Mouse (Mus musculus) frontal cortex, adult 2 months (tissue): Measurements from ENCODE around the gene Tnip1. TPM values are rescaled to one million over a fixed set of nuclear protein-coding genes. Genes with fewer than 3 reads are reported as not detected.
"Not testable (repeated sequence)": the region's sequence is repeated elsewhere in the genome, so short reads cannot be mapped to it uniquely, and the experiment has no call there.

ENCODE experiments used
- DNase-seq, 2 experiments: peaks; one replicate each; pipeline ENCODE4 v3.0.0; 2022; ENCODE audit warnings: low spot score in 1 of 2; ENCODE audit errors: extremely low spot score in 1 of 2
- polyA plus RNA-seq: library from polyadenylated mRNA; depleted of rRNA; stranded (reverse); fragments of >200 nt; gene quantifications from 2 replicates; pipeline ENCODE4 v1.2.3, GENCODE M21; 2012

Gene Tnip1
- polyA plus RNA-seq, 1 experiment = 21.9 TPM

DNA sequence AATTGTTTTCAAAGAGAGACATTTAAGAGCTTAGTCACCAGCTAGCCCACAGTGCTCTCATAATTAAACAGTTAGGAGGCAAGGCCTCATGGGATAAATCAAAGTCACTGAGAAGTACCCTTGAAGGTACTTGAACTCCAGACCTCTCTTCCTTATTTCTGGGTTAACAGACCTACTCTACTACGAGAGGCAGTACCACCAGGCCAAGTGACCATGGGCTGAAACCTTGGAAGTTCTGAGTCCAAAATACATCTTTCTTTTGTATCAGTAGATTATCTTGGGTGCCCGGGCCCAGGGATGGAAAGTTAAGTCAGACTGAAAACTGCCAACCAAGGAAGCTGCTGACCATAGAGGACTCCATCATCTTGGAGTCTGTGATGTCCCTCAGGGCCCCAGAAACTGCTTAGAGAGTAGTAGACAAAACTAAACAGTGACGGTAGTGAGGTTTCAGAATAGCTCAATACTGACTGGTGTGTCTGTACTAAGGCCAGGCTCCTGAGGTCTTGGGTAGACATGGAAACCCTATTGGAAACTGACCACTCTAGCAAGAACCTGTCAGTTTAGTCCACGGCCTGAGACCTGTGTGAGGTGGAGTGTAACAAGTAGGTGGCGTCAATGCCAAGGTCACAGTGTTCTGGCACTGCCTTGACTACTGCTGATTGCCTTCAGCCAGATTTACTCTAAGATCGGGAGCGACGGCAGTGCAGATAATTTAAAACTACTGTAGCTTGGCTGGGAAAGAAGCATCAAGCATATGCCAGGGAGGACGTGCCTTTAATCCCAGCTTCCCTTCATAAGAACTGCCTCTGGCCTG, 50.0 kb downstream of the Tnip1 start:
- no peak for DNase-seq

GRCm38 (mm10) chr11:54911671-54912502, 50.8 kb downstream of the Tnip1 start:
- no peak for DNase-seq

DNA sequence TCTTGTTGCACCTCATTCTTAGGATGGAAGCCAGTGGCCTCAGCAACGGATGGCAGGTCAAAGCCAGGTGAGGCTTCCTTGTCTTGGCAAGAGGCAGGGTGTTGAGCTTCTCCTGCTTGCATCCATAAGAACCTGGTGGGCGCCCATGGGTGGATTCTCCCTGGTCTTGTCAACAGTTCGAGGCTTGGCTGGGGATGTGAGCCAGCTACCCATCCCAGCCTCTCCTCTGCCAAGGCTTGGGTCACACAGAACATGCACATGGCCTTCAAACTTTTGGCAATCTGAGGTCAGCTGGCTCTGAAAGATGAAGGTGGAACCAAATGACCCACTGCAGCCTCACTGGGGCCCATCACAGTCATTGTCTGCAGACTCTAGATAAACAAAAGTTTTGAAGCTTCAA, 51.5 kb downstream of the Tnip1 start:
- no peak for DNase-seq

DNA sequence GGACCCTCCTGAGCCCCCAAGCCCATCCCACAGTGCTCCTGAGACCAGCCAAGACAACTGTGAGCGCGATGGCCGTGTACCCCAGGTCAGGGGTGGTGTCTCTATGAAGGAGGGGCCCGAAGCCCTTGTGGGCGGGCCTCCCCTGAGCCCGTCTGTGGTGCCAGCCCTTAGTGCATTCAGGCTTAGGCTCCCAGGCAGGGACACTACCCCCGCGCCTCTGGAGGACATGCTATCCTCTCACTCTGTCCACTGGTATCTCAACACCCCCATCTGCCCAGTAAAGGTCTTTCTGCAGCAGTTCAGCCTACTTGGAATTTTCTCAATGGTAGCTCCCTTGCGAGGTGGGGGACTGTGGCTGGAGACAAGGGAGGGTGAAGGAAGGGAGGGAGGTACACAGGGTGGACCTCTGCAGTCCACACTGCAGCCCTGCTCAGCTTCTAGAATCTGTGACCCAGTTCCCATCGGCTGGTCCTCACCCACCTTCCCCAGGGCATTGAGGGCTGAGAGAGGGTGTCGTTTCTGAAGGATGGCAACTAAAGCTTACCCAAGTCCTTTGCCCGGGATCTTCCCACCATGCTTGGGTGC, 52.5 kb downstream of the Tnip1 start:
- DNase-seq = no peak

DNA sequence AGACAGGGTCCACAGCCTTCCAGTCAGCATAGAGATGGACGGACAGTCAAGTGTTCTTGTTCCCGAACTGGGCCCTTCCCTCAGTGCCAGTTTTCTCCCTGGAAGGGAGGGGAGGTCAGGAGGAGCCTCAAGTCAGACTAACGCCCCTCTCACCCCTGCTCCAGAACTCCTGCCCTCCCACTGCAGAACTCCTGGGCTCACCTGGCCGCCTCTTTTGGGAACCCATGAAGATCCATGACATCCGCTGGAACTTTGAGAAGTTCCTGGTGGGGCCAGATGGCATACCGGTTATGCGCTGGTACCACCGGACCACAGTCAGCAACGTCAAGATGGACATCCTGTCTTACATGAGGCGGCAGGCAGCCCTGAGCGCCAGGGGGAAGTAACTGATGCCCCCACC, 53.4 kb downstream of the Tnip1 start:
- no peak for DNase-seq

DNA sequence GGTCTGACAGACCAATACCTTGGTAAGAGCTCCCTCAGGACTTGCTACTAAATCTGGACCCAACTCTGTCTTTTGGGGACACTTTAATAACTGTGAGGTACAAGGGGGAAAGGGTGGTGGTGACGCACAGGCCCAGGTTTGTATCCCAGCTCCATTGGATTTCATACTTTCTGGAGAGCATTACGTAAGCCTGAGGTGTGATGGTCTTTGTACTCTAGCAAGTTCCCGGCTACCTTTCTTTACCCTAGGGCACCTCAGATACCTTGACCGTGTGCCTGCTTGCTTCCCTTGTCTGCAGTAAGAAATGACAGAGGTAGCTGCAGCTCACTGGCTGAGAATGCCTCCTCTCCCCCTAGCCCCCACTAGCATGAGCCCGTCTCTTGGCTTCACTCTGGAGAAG, 55.5 kb downstream of the Tnip1 start:
- DNase-seq = no peak

DNA sequence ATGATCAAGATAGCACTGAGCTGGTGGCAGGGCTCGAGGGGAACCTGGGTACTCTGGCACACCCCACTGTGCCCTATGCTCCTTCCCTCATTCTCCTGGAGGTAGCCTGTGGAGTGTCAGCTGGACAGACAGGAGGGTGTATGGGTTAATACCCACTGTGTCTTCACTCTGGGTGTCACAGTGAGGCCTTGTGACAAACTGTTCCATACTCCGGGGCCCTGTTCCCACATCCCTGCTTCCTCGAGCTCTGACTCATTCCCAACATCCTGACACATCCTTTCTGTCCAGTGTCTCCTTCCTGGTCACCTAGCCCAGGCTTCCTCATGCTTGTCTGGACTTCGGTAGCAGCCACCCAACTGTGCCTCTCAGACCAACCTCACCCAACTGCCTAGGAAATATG, 56.3 kb downstream of the Tnip1 start:
- no peak for DNase-seq

- no peak for DNase-seq
These were observed 56.8 kb downstream of the Tnip1 start for GRCm38 (mm10) chr11:54905931-54906330.

DNA sequence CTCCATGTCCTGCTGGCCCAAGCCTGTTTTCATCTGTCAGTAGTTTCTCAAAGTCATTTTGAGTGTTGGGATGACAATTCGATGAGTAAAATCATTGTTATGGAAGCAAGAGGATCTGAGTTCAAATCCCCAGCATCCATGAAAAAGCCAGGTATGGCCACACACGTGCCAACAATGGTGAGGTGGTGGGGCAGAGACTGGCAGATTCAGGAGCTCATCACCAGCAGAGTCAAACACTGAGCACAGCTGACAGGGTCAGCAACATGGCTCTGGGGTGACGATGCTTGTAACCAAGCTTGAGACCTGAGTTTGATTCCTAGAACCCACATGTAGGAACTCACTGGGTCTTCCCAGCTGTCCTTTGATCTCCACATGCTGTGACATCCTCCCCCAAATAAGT, 57.6 kb downstream of the Tnip1 start:
- DNase-seq = no peak

DNA sequence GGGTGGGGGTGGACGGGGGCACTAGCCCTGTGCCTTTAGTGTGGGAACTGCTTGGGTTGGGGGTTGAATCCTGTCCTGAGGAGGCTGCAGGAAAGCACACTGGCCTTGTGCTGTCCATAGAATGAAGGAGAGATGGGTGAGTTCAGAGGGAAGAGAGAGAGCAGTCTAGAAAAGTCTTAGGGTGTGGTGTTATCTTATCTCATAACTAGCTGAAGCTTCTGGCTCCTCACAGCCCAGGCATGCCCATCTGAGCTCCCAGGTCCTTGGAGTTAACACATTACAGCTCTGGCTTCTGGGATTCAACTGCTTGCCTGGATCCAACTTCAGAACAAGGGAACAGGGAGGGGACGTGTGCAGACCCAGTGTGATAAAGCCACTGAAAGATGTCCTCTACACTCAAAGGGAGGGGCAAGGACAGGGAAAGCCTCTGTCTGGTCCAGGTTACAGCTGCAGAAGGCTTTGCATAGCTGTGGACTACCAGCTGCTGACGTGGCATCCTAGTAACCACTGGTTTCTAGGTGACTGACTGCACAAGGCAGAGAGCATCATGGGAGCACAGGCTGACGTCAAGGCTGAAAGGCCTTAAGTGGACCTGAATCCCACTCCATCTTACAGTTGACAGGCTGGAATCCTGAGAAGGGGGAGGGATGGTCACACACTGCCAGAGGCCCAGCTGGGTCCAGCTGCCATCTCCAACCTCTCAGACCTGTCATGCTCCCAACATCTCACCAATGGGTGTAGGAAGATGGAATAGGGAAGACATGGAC, 58.6 kb downstream of the Tnip1 start:
- no peak for DNase-seq

- no peak for DNase-seq
These were observed 59.4 kb downstream of the Tnip1 start for GRCm38 (mm10) chr11:54903339-54903738.

DNA sequence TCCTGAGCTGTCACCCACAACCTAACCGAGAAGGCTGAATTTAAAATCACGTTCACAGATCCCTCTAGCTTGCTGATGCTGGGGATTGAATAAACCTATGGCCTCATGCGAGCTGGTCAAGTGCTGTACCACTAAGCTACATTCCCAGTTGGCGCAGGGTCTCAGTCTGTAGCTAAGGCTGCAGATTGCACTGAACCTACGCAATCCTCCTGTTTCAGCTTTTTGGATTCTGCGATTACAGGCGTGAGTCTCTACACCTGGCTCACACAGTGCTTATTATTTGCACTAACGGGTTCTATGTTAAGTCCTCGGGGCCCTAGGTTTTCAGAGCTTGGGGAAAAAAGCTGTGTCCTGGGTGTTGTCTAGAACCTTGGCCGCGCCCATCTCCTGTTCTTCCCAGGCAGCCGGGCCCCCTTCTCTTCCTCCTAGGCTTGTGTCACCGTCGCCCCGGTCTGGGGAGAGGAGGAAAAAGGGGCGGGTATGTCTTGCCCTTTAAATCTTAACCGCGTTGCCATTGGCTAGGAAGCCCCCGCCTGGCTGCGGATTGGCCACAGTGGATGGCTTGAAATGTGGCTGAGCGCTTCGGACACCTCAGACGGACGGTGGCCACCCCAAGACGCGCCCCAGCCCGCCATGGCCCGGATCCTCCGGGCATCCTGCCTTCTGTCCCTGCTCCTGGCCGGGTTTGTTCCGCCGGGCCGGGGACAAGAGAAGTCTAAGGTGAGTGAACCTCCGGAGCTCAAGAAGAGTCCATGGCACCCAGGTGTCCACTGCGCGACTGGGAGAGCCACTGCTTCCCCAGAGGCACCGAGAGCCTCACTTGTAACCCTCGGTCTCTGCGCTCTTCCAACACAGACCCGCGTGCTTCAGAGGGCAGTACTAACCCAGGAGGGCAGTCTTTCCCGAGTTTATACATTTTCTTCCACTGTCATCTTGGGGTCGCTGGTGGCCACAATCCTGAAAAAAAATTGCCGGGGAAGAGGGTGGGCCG, 60.1 kb downstream of the Tnip1 start, which contains the start of gene Gpx3:
Gene Gpx3, plus strand, starts transcription at position 121 of the 991 bp plus-strand sequence.
- peak in 1 of 2 experiments; percentile 64 for DNase-seq

DNA sequence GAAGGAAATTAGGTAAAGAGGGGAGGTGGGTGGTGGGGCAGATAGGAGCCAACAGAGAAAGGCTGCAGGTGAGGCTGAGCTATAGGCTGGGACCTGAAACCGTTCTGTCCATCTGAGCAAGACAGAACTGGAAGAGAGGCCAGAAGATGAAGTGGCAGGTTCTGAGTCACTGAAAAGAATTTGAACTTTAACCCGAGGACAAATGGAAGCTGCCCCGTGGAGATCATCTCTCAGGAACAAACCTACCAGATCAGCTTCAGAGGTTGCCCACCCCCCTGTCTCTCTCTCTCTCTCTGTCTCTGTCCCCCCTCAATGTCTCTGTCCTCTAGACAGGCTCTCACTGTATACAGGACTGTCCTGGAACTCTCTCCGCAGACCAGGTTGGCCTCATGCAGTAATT, 63.1 kb downstream of the Tnip1 start:
- no peak for DNase-seq

GRCm38 (mm10) chr11:54897470-54897869, 65.2 kb downstream of the Tnip1 start:
- DNase-seq = no peak

- not testable (repeated sequence) for DNase-seq
These were observed 66.1 kb downstream of the Tnip1 start for GRCm38 (mm10) chr11:54896646-54897045.

- no peak for DNase-seq
These were observed 68.1 kb downstream of the Tnip1 start for GRCm38 (mm10) chr11:54894589-54894988.

DNA sequence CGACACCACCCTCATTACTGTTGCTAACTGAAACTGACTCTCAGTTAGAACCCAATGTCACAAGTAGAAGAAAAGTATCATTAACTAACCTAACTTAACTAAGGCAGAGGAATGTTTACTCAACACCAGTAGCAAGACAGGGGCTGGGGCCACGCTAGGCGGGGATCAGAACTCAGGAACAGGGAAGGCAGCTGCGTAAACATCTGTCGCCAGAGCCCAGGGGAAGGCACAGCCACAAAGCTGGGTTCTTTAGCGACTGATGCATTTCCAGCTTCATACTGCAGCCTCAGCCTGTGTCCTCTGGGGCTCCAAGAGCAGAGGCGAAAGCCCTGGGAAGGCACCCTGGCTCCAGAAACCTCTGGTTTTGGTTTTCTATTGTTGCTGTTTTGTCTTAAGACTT, 70.6 kb downstream of the Tnip1 start:
- DNase-seq = no peak

DNA sequence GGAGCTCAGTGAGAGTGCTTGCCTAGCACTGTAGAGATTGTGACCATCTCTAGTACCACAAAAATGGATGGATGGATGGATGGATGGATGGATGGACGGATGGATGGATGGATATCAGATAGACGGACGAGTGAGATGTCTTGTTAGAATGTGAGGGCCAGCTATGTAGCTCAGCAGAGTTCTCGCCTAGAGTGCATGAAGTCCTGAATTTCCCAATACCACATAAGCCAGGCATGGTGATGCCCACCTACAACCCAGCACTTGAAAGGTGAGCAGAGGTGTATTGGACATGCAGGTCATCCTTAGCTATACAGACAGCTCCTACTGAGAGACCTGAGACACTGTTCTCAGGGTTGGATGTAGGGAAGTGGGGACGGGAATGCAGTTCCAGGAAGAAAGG, 71.4 kb downstream of the Tnip1 start:
- DNase-seq = no peak

DNA sequence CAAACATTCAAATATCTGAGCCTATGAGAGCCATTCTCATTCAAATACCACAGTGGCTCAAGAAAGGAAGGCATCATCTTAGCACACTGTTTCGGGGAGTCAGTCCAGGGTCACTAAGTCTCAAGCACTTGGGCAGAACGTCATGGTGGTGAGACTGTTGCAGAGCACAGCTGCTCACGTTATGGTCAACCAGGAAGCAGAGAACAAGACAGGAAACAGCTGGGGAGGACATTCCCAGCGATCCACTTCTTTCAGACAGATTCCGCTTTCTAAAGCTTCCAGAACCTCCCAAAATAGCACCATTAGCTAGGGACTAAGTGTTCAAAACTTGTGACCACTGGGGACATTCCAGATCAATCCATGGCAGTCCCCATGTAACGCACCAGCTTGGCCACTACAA, 74.8 kb downstream of the Tnip1 start:
- no peak for DNase-seq
